Mouse (Mus musculus) limb, embryonic 12.5 days (tissue): ENCODE measurements around the gene Il5. TPM values are rescaled to one million over a fixed set of nuclear protein-coding genes. Genes with fewer than 3 reads are reported as not detected.

ENCODE experiments used
- ATAC-seq: fragments of 200-750 bp; cut with Nextera tagmentation; 2 replicates; pipeline ENCODE4 v1.8.0; 2017; ENCODE audit warnings: low read depth, moderate TSS enrichment; ENCODE audit not compliant: insufficient number of reproducible peaks, insufficient read depth, low FRiP score, low TSS enrichment
- H3K27ac ChIP-seq: fragments of 300-500 bp; sonication (generic); 2 replicates; pipeline ENCODE4 v1.5.1; 2016; ENCODE audit warnings: mild to moderate bottlenecking, moderate library complexity
- H3K27me3 ChIP-seq: fragments of 300-500 bp; sonication (generic); 2 replicates; pipeline ENCODE4 v1.6.1; 2016; ENCODE audit warnings: mild to moderate bottlenecking, moderate library complexity
- H3K36me3 ChIP-seq: fragments of 300-500 bp; sonication (generic); 2 replicates; pipeline ENCODE4 v1.6.1; 2016; ENCODE audit warnings: mild to moderate bottlenecking, moderate library complexity
- H3K4me1 ChIP-seq: fragments of 300-500 bp; sonication (generic); replicated peaks from 2 replicates; pipeline ENCODE4 v1.6.1; 2016
- H3K4me2 ChIP-seq: fragments of 300-500 bp; sonication (generic); 2 replicates; pipeline ENCODE4 v1.6.1; 2016; ENCODE audit warnings: mild to moderate bottlenecking, moderate library complexity
- H3K4me3 ChIP-seq: fragments of 300-500 bp; sonication (generic); replicated peaks from 2 replicates; pipeline ENCODE4 v1.5.1; 2016; ENCODE audit warnings: mild to moderate bottlenecking
- H3K9ac ChIP-seq: fragments of 300-500 bp; sonication (generic); replicated peaks from 2 replicates; pipeline ENCODE4 v1.6.1; 2016; ENCODE audit warnings: mild to moderate bottlenecking, moderate library complexity
- H3K9me3 ChIP-seq: fragments of 300-500 bp; sonication (generic); 2 replicates; pipeline ENCODE4 v1.6.1; 2016; ENCODE audit warnings: mild to moderate bottlenecking, moderate library complexity
- WGBS: fragments of 180-500 bp; shearing (Covaris S2); methylation state at CpG from one replicate; pipeline ENCODE4 v1.1.7; 2016; 5-methylcytosine and 5-hydroxymethylcytosine counted together
- polyA plus RNA-seq: library from polyadenylated mRNA; unstranded; fragments of >200 nt; fragmentation: Nextera tagmentation; extraction: Ambion mirVana; gene quantifications from 2 replicates; pipeline ENCODE4 v1.2.1, GENCODE M21; 2016

The Il5 gene
- polyA plus RNA-seq, 1 experiment from 2014 or later = not detected

DNA sequence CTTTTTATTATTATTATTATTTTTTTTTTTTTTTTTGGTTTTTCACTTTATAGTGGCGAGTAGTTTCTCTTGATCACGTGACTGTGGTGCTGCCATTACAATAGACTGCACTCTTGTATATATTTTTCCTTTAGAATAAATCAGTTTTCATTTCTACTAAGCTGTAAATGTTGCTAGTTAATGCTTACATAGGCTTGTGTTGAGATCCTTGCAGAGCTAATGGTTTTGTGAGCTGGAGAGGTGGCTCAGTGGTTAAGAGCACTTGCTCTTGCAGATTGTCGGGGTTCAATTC lies 12.9 kb upstream of the Il5 start:
- H3K36me3 ChIP-seq = no peaks in the 10 kb centered on the region; the same call in 1 of the 2 replicates

DNA sequence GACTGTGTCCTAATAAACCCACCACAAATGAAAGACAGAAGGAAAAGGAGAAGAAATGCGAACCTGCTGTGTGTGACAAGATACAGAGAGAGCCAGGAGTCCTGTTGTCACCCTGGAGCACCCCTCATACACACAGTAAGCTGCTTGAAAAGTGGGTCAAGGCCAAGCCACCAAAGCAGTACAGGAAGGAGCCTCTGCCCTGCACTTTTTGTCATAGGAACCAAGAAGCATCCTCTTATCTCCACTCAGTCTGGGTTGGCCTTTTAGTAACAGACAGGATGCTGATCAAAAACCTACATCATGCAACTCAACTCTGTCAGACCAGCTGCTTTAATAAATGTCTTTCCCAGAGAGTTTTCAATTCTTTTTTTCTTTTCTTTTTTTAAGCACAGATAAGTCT lies 893 bp upstream of the Il5 start:
- H3K4me1 ChIP-seq = no peaks in the 10 kb centered on the region
- H3K27ac ChIP-seq = no peak overlapping the region
- WGBS = 68% methylated on average over 1 of the region's 1 CpGs
- 0 out of 2 replicates have a peak, but pooled peaks cover 5% of the 10 kb centered on the region for H3K27me3 ChIP-seq
- no peak overlapping the region for H3K4me3 ChIP-seq
- no peaks in the 10 kb centered on the region for H3K36me3 ChIP-seq
- no peak overlapping the region for H3K9ac ChIP-seq
- ATAC-seq = no peak
- no peaks in the 10 kb centered on the region for H3K9me3 ChIP-seq
- no peak overlapping the region for H3K4me2 ChIP-seq

More for the DNA sequence above, 12.9 kb upstream of the Il5 start:
- 84% methylated on average over 3 of the region's 3 CpGs for WGBS
- H3K9ac ChIP-seq = no peak overlapping the region
- H3K27me3 ChIP-seq = no peaks in the 10 kb centered on the region
- no peaks in the 10 kb centered on the region for H3K9me3 ChIP-seq
- ATAC-seq = no peak
- no peak overlapping the region for H3K27ac ChIP-seq
- peak overlapping the region; percentile 85 for H3K4me2 ChIP-seq
- peak overlapping the region; percentile 76 for H3K4me3 ChIP-seq
- peaks cover 11% of the 10 kb centered on the region; the same call in 1 of the 2 replicates for H3K4me1 ChIP-seq

- no peaks in the 10 kb centered on the region for H3K27me3 ChIP-seq
- H3K4me2 ChIP-seq = no peak overlapping the region
- H3K9ac ChIP-seq = no peak overlapping the region
- H3K4me1 ChIP-seq = no peaks in the 10 kb centered on the region
- no peaks in the 10 kb centered on the region for H3K36me3 ChIP-seq
- no peak overlapping the region for H3K4me3 ChIP-seq
- no peak for ATAC-seq
- 0 out of 2 replicates have a peak, but pooled peaks cover 3% of the 10 kb centered on the region for H3K9me3 ChIP-seq
- 95% methylated on average over 7 of the region's 7 CpGs for WGBS
- H3K27ac ChIP-seq = no peak overlapping the region
Observed at GRCm38 (mm10) chr11:53731457-53731856, 10.9 kb downstream of the Il5 start.

- Histone ChIP-seq H3K36me3 (no peaks in the 10 kb centered on the region), H3K9ac (no peak overlapping the region), H3K9me3 (no peaks in the 10 kb centered on the region), H3K4me2 (no peak overlapping the region), H3K27me3 (no peaks in the 10 kb centered on the region), H3K4me1 (no peaks in the 10 kb centered on the region), H3K4me3 (no peak overlapping the region), H3K27ac (no peak overlapping the region)
- ATAC-seq = no peak
- WGBS = 93% methylated on average over 8 of the region's 8 CpGs
Observed at GRCm38 (mm10) chr11:53732244-53732643, 11.7 kb downstream of the Il5 start.

GRCm38 (mm10) chr11:53733824-53734223 lies 13.2 kb downstream of the Il5 start:
- Histone ChIP-seq H3K27me3 (no peaks in the 10 kb centered on the region), H3K9me3 (no peaks in the 10 kb centered on the region), H3K4me2 (no peak overlapping the region), H3K27ac (no peak overlapping the region), H3K4me1 (no peaks in the 10 kb centered on the region), H3K4me3 (no peak overlapping the region), H3K36me3 (no peaks in the 10 kb centered on the region), H3K9ac (no peak overlapping the region)
- ATAC-seq = no peak
- WGBS = 89% methylated on average over 7 of the region's 7 CpGs

- H3K4me3 ChIP-seq = no peak overlapping the region
- no peaks in the 10 kb centered on the region for H3K27me3 ChIP-seq
- no peak for ATAC-seq
- no peaks in the 10 kb centered on the region for H3K36me3 ChIP-seq
- no peaks in the 10 kb centered on the region for H3K4me1 ChIP-seq
- H3K4me2 ChIP-seq = no peak overlapping the region
- H3K27ac ChIP-seq = no peak overlapping the region
- H3K9ac ChIP-seq = no peak overlapping the region
- no peaks in the 10 kb centered on the region for H3K9me3 ChIP-seq
- WGBS = 85% methylated on average over 2 of the region's 2 CpGs
Observed at GRCm38 (mm10) chr11:53734431-53734830, 13.8 kb downstream of the Il5 start.

GRCm38 (mm10) chr11:53734970-53735681 lies 14.5 kb downstream of the Il5 start:
- no peak overlapping the region for H3K9ac ChIP-seq
- H3K9me3 ChIP-seq = no peaks in the 10 kb centered on the region
- H3K27me3 ChIP-seq = no peaks in the 10 kb centered on the region
- no peak overlapping the region for H3K27ac ChIP-seq
- no peak overlapping the region for H3K4me3 ChIP-seq
- ATAC-seq = no peak
- no peaks in the 10 kb centered on the region for H3K4me1 ChIP-seq
- WGBS = 74% methylated on average over 18 of the region's 18 CpGs
- peak overlapping the region; percentile 45; the same call in 1 of the 2 replicates for H3K4me2 ChIP-seq
- H3K36me3 ChIP-seq = no peaks in the 10 kb centered on the region

GRCm38 (mm10) chr11:53735682-53736245 lies 15.2 kb downstream of the Il5 start:
- Histone ChIP-seq H3K9me3 (no peaks in the 10 kb centered on the region), H3K4me1 (no peaks in the 10 kb centered on the region), H3K4me2 (peak overlapping the region; percentile 45), H3K4me3 (no peak overlapping the region), H3K27ac (no peak overlapping the region), H3K36me3 (no peaks in the 10 kb centered on the region), H3K27me3 (no peaks in the 10 kb centered on the region), H3K9ac (no peak overlapping the region)
- ATAC-seq = 0 out of 2 replicates have a peak, but pooled peaks have one; percentile 66
- WGBS = 27% methylated on average over 17 of the region's 17 CpGs

- Histone ChIP-seq H3K27ac (no peak overlapping the region), H3K4me2 (no peak overlapping the region), H3K27me3 (no peaks in the 10 kb centered on the region), H3K9me3 (no peaks in the 10 kb centered on the region), H3K4me3 (no peak overlapping the region), H3K4me1 (no peaks in the 10 kb centered on the region), H3K9ac (no peak overlapping the region), H3K36me3 (no peaks in the 10 kb centered on the region)
- WGBS = 50% methylated on average over 14 of the region's 14 CpGs
- 0 out of 2 replicates have a peak, but pooled peaks have one; percentile 16 for ATAC-seq
Observed at GRCm38 (mm10) chr11:53736771-53737572, 16.4 kb downstream of the Il5 start.

DNA sequence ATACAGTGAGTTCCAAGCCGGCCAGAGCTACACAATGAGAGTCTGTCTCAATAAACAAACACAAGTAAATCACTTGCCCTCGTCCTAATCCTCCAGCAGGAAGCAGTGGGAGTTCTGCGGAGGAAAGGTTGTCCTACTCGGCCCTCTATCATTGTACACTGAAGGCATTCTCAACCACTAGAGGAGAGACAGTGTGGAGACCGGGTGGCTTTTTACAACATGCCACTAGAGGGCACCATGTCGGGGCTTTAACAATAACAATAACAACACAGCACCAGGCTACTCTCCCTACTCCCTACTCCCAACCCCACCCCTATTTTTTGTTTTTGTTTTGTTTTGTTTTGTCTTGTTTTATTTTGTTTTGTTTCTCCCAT lies 17.0 kb downstream of the Il5 start:
- H3K36me3 ChIP-seq = no peaks in the 10 kb centered on the region
- no peaks in the 10 kb centered on the region for H3K27me3 ChIP-seq
- ATAC-seq = no peak
- H3K4me2 ChIP-seq = no peak overlapping the region
- no peak overlapping the region for H3K4me3 ChIP-seq
- no peak overlapping the region for H3K9ac ChIP-seq
- 51% methylated on average over 6 of the region's 6 CpGs for WGBS
- no peaks in the 10 kb centered on the region for H3K4me1 ChIP-seq
- H3K27ac ChIP-seq = no peak overlapping the region
- no peaks in the 10 kb centered on the region for H3K9me3 ChIP-seq

- Histone ChIP-seq H3K4me3 (no peak overlapping the region), H3K9me3 (no peaks in the 10 kb centered on the region), H3K36me3 (no peaks in the 10 kb centered on the region), H3K27me3 (no peaks in the 10 kb centered on the region), H3K4me2 (no peak overlapping the region), H3K4me1 (no peaks in the 10 kb centered on the region), H3K27ac (no peak overlapping the region), H3K9ac (no peak overlapping the region)
- WGBS = 49% methylated on average over 5 of the region's 5 CpGs
- ATAC-seq = no peak
Observed at GRCm38 (mm10) chr11:53742353-53742752, 21.8 kb downstream of the Il5 start.
